Mouse (Mus musculus): ENCODE measurements around the gene Casp3. TPM values are rescaled to one million over a fixed set of nuclear protein-coding genes. Genes with fewer than 3 reads are reported as not detected.

The Casp3 gene
- polyA plus RNA-seq, 1 experiment from 2014 or later, result 89.8 TPM

DNA sequence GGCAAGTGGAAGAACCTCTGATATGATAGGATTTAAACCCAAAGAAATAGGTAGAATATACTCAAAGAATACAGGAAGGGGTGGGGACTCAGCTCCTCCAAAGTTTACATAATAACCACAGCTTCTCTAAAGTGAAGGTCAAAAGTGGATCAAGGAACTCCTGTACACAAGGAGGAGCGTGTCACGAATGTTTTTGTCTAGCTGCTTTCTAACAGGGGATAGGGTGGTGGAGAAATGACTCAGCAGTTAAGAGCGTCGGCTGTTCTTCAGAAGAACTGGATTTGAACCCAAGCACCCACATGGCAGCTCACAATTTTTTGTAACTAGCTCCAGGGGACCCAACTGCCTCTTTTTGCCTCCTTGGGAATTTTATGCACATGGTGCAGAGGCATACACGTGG lies 22.8 kb downstream of the Casp3 start:
- 69% methylated on average over 5 of the region's 5 CpGs for WGBS
- Histone ChIP-seq H3K9me3 (ENCODE audit: control insufficient read depth, low read length) (no peaks in the 10 kb centered on the region), H3K4me3 (ENCODE audit: low read length) (no peak overlapping the region), H3K27me3 (ENCODE audit: control insufficient read depth, insufficient read depth, low read depth, low read length) (no peaks in the 10 kb centered on the region), H3K4me1 (replicated peaks; ENCODE audit: control insufficient read depth, insufficient read depth, low read length) (peaks cover 5% of the 10 kb centered on the region; the same call in 1 of the 2 replicates), H3K36me3 (ENCODE audit: control insufficient read depth, insufficient read depth, low read length) (peaks cover 14% of the 10 kb centered on the region), H3K9ac (ENCODE audit: low read length) (no peak overlapping the region), H3K4me2 (ENCODE audit: low read depth, low read length) (no peak overlapping the region), H3K27ac (ENCODE audit: low read length) (0 out of 2 replicates have a peak overlapping the region, but pooled peaks have one; percentile 18)
- ATAC-seq (ENCODE audit: low read depth), result 0 out of 2 replicates have a peak, but pooled peaks have one; percentile 17

GRCm38 (mm10) chr8:46641272-46641671 lies 24.2 kb downstream of the Casp3 start:
- no peak for ATAC-seq (ENCODE audit: low read depth)

DNA sequence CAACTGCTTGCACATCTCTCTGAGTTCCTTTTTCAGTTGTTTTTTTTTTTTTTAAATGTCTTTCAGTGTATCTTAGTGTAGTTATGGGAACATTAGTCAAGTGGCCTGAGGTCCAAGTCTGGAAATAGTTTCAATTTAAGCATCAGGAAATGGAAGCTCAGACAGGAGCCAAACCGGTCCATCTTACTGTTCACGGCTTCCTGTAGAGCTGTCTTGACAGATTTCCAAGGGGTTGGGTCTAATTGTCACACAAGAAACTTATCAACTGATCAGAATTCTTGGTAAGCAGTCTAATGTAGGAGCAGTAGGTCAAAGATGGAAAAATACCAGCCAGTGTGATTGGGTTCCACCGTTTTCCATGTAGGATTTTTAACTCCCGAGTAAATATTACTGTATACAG lies 31.3 kb downstream of the Casp3 start:
- H3K4me2 ChIP-seq (ENCODE audit: low read depth, low read length), result no peak overlapping the region
- H3K4me1 ChIP-seq (replicated peaks; ENCODE audit: control insufficient read depth, insufficient read depth, low read length), result 0 out of 2 replicates have a peak, but pooled peaks cover 3% of the 10 kb centered on the region
- WGBS, result 70% methylated on average over 4 of the region's 4 CpGs
- no peak overlapping the region for H3K27ac ChIP-seq (ENCODE audit: low read length)
- H3K4me3 ChIP-seq (ENCODE audit: low read length), result no peak overlapping the region
- H3K9me3 ChIP-seq (ENCODE audit: control insufficient read depth, low read length), result no peaks in the 10 kb centered on the region
- H3K36me3 ChIP-seq (ENCODE audit: control insufficient read depth, insufficient read depth, low read length), result no peaks in the 10 kb centered on the region
- ATAC-seq (ENCODE audit: low read depth), result no peak
- H3K27me3 ChIP-seq (ENCODE audit: control insufficient read depth, insufficient read depth, low read depth, low read length), result no peaks in the 10 kb centered on the region
- no peak overlapping the region for H3K9ac ChIP-seq (ENCODE audit: low read length)

More at GRCm38 (mm10) chr8:46641272-46641671, 24.2 kb downstream of the Casp3 start:
- 52% methylated on average over 5 of the region's 5 CpGs for WGBS
- no peak overlapping the region for H3K27ac ChIP-seq (ENCODE audit: low read length)
- H3K9ac ChIP-seq (ENCODE audit: low read length), result no peak overlapping the region
- H3K4me1 ChIP-seq (replicated peaks; ENCODE audit: control insufficient read depth, insufficient read depth, low read length), result peaks cover 5% of the 10 kb centered on the region; the same call in 1 of the 2 replicates
- peaks cover 5% of the 10 kb centered on the region for H3K36me3 ChIP-seq (ENCODE audit: control insufficient read depth, insufficient read depth, low read length)
- no peak overlapping the region for H3K4me3 ChIP-seq (ENCODE audit: low read length)
- no peak overlapping the region for H3K4me2 ChIP-seq (ENCODE audit: low read depth, low read length)
- no peaks in the 10 kb centered on the region for H3K9me3 ChIP-seq (ENCODE audit: control insufficient read depth, low read length)
- H3K27me3 ChIP-seq (ENCODE audit: control insufficient read depth, insufficient read depth, low read depth, low read length), result no peaks in the 10 kb centered on the region

DNA sequence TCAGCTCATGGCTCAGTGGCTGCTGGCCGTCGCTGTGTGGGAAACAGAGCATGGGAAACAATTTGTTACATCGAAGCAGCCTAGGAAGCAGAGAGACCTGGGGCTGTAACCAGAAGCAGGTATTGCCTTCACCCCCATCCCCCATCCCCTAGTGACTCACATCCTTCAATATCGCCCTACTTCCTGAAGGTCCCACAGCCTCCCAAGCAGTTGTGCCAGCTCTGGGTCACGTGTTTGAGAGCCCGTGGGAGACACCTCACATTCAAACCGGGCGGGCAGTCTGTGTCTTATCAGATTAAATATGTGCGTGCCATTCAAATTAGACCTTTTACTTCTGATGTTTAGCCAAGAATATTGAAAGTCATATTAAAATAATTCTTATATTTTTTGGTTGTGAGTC lies 34.8 kb downstream of the Casp3 start:
- Histone ChIP-seq H3K4me3 (ENCODE audit: low read length) (no peak overlapping the region), H3K4me2 (ENCODE audit: low read depth, low read length) (no peak overlapping the region), H3K9ac (ENCODE audit: low read length) (no peak overlapping the region), H3K36me3 (ENCODE audit: control insufficient read depth, insufficient read depth, low read length) (no peaks in the 10 kb centered on the region), H3K4me1 (replicated peaks; ENCODE audit: control insufficient read depth, insufficient read depth, low read length) (0 out of 2 replicates have a peak, but pooled peaks cover 3% of the 10 kb centered on the region), H3K9me3 (ENCODE audit: control insufficient read depth, low read length) (no peaks in the 10 kb centered on the region), H3K27ac (ENCODE audit: low read length) (no peak overlapping the region), H3K27me3 (ENCODE audit: control insufficient read depth, insufficient read depth, low read depth, low read length) (no peaks in the 10 kb centered on the region)
- peak; percentile 60; the same call in 1 of the 2 replicates for ATAC-seq (ENCODE audit: low read depth)
- 57% methylated on average over 9 of the region's 9 CpGs for WGBS

DNA sequence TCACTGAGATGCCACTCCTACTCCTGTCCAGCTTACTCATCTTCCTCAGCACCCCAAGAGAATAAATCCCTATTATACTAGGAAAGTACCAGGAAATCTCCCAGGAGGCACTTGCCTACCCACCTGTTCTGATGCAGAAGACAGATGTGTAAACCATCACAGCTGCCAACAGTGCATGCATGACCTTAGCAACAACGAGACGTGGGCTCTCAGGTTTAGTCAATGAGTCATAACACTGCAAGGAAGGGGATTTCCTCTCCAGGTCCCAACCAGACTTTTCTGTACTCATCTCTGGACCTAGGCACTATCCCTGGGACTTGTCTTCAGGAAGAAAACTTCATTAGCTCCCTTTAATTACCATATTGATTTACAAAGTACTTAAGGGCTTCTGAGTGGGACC lies 38.8 kb downstream of the Casp3 start:
- no peak overlapping the region for H3K4me2 ChIP-seq (ENCODE audit: low read depth, low read length)
- ATAC-seq (ENCODE audit: low read depth), result no peak
- no peaks in the 10 kb centered on the region for H3K36me3 ChIP-seq (ENCODE audit: control insufficient read depth, insufficient read depth, low read length)
- no peak overlapping the region for H3K27ac ChIP-seq (ENCODE audit: low read length)
- no peaks in the 10 kb centered on the region for H3K27me3 ChIP-seq (ENCODE audit: control insufficient read depth, insufficient read depth, low read depth, low read length)
- WGBS, result 65% methylated on average over 2 of the region's 2 CpGs
- H3K9ac ChIP-seq (ENCODE audit: low read length), result no peak overlapping the region
- 0 out of 2 replicates have a peak, but pooled peaks cover 3% of the 10 kb centered on the region for H3K4me1 ChIP-seq (replicated peaks; ENCODE audit: control insufficient read depth, insufficient read depth, low read length)
- no peaks in the 10 kb centered on the region for H3K9me3 ChIP-seq (ENCODE audit: control insufficient read depth, low read length)
- H3K4me3 ChIP-seq (ENCODE audit: low read length), result no peak overlapping the region

GRCm38 (mm10) chr8:46671496-46671895 lies 54.4 kb downstream of the Casp3 start:
- H3K27me3 ChIP-seq (ENCODE audit: control insufficient read depth, insufficient read depth, low read depth, low read length), result no peaks in the 10 kb centered on the region
- H3K4me1 ChIP-seq (replicated peaks; ENCODE audit: control insufficient read depth, insufficient read depth, low read length), result no peaks in the 10 kb centered on the region
- no peak overlapping the region for H3K27ac ChIP-seq (ENCODE audit: low read length)
- ATAC-seq (ENCODE audit: low read depth), result no peak
- 0% methylated on average over 2 of the region's 2 CpGs for WGBS
- H3K4me3 ChIP-seq (ENCODE audit: low read length), result no peak overlapping the region
- no peaks in the 10 kb centered on the region for H3K9me3 ChIP-seq (ENCODE audit: control insufficient read depth, low read length)
- H3K4me2 ChIP-seq (ENCODE audit: low read depth, low read length), result no peak overlapping the region
- H3K36me3 ChIP-seq (ENCODE audit: control insufficient read depth, insufficient read depth, low read length), result no peaks in the 10 kb centered on the region
- no peak overlapping the region for H3K9ac ChIP-seq (ENCODE audit: low read length)

DNA sequence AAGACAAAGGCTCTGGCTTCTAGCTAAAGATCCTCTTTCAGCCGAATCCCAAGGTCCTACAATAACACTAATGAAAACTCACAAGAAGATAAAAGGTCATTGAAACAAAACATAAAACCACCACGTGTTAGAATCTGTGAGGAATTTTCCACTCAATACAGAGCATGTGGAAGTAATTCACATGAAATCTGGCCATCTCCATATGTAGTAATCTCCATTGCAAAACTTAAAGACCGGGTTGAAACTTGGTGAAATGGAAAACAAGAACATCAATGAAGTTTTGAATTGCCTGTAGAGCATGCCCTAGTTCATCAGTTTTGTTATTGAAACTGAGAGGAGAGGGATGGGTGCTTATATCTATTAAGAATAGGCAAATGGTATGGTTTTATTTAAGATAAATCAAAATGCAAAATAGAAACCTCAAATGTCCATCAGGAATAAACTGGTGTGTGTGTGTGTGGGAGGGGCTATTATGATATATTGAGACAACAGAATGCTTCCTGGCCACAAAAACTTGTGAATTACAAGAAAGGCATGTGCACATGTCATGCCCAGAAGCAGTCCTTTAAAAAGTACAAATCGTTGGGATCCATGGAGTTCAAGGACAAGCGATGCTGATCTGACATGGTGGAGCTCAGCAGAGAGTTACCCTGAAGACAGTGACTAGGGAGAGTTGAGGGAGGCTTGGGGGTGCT lies 63.7 kb downstream of the Casp3 start:
- WGBS, result 61% methylated on average over 5 of the region's 5 CpGs
- Histone ChIP-seq H3K4me3 (ENCODE audit: low read length) (no peak overlapping the region), H3K9ac (ENCODE audit: low read length) (no peak overlapping the region), H3K9me3 (ENCODE audit: control insufficient read depth, low read length) (no peaks in the 10 kb centered on the region), H3K4me1 (replicated peaks; ENCODE audit: control insufficient read depth, insufficient read depth, low read length) (no peaks in the 10 kb centered on the region), H3K4me2 (ENCODE audit: low read depth, low read length) (no peak overlapping the region), H3K27ac (ENCODE audit: low read length) (no peak overlapping the region), H3K36me3 (ENCODE audit: control insufficient read depth, insufficient read depth, low read length) (no peaks in the 10 kb centered on the region), H3K27me3 (ENCODE audit: control insufficient read depth, insufficient read depth, low read depth, low read length) (no peaks in the 10 kb centered on the region)
- ATAC-seq (ENCODE audit: low read depth), result no peak

DNA sequence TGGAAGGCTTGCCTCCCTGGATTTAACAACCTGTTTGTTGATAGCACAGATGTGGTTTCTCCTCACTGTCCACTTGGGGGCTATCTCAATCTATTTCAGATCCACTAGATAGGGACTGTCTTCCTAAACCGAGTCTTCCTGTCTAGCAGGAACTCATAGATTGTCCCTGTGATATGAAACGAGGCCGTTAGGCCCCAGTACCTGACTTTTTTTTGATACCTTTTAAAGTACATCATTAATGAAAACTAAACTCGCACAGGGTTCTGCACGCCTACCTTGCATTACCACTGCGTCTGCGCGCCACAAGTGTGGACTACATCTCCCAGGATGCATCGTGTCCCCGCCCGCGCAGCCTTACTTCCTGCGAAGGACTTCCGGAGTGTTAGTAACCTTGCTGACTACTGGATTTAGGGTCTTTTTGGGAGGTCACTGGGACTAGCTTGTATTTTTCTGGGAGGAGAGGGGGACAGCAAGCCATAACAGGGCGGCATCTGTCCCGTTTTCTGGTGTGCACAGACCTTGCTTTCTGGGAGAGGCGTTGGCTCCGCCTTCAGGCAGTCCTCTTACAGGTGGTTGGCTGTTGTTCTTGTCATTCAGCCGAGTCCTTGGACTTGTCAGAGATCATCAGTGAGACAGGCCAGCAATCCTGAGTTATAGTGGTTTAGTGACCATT lies 69.7 kb downstream of the Casp3 start:
- Histone ChIP-seq H3K27ac (ENCODE audit: low read length) (peak overlapping the region; percentile 94), H3K27me3 (ENCODE audit: control insufficient read depth, insufficient read depth, low read depth, low read length) (no peaks in the 10 kb centered on the region), H3K4me1 (replicated peaks; ENCODE audit: control insufficient read depth, insufficient read depth, low read length) (no peaks in the 10 kb centered on the region), H3K9me3 (ENCODE audit: control insufficient read depth, low read length) (no peaks in the 10 kb centered on the region), H3K36me3 (ENCODE audit: control insufficient read depth, insufficient read depth, low read length) (no peaks in the 10 kb centered on the region), H3K9ac (ENCODE audit: low read length) (peak overlapping the region; percentile 84), H3K4me3 (ENCODE audit: low read length) (peak overlapping the region; percentile 60), H3K4me2 (ENCODE audit: low read depth, low read length) (peak overlapping the region; percentile 43)
- peak; percentile 100 for ATAC-seq (ENCODE audit: low read depth)
- WGBS, result under 1% methylated on average over 19 of the region's 19 CpGs

All from lung, embryonic 16.5 days (tissue).